9 mouse cellular contexts compared by ENCODE assay signal in genomic region chr9:111260360-111260985, GRCm38 (mm10). TPM values are rescaled to one million over a fixed set of nuclear protein-coding genes. Genes with fewer than 3 reads are reported as not detected.
DNase-seq lines count a peak whose midpoint lies in the region; ATAC-seq and TF ChIP-seq lines count a peak whose summit lies in the region.
"Had no signal": no experiment of that assay in that cellular context is flagged by ENCODE, and none has a peak within 500 bp of the region (broad histone marks: within the 10 kb centered on the region; RNA-seq: fewer than 3 reads in every experiment).

No protein-coding gene starts in this region.

- H3K27ac ChIP-seq in forebrain, postnatal 0 days (ENCODE audit: low read depth, low read length), result no peak overlapping the region
- no peak overlapping the region for H3K27ac ChIP-seq in forebrain, embryonic 16.5 days (ENCODE audit: low read length)

- TF ChIP-seq CTCF in forebrain, postnatal 0 days (IDR thresholded peaks at IDR 0.05; ENCODE audit: low read depth), result no peak

- peak; percentile 79 for ATAC-seq in forebrain, postnatal 0 days
- no peak for ATAC-seq in forebrain, embryonic 16.5 days
- ATAC-seq in activated CD4-positive, CD25-positive, alpha-beta regulatory T cell, adult 4 months, result no peak

- no peak overlapping the region for H3K9ac ChIP-seq in forebrain, postnatal 0 days
- no peak overlapping the region for H3K9ac ChIP-seq in forebrain, embryonic 16.5 days (replicated peaks; ENCODE audit: low read depth, low read length)

- peak; percentile 45 for DNase-seq in forebrain, postnatal 0 days
- peak; percentile 41 for DNase-seq in urinary bladder, postnatal 14 days (ENCODE audit: low spot score)
- no peak for DNase-seq in urinary bladder, postnatal 4 days (ENCODE audit: low spot score in 2 of 2)
- peak; percentile 42 to 57 for DNase-seq in layer of hippocampus, postnatal 10 days (ENCODE audit: low spot score in 2 of 2)
- DNase-seq in retina, postnatal 1 day, result no peak
- DNase-seq in kidney, postnatal 4 days, result no peak

- no peaks in the 10 kb centered on the region for H3K27me3 ChIP-seq in forebrain, postnatal 0 days (ENCODE audit: insufficient read depth, low read length)
- H3K27me3 ChIP-seq in forebrain, embryonic 16.5 days (replicated peaks; ENCODE audit: control insufficient read depth, insufficient read depth, low read length), result no peaks in the 10 kb centered on the region

- no peak overlapping the region for H3K4me2 ChIP-seq in forebrain, postnatal 0 days (ENCODE audit: low read depth)
- no peak overlapping the region for H3K4me2 ChIP-seq in forebrain, embryonic 16.5 days (ENCODE audit: low read length)

- 29% methylated on average over 1 of the region's 1 CpGs for WGBS in forebrain, postnatal 0 days
- WGBS in forebrain, embryonic 16.5 days, result 46% methylated on average over 1 of the region's 1 CpGs

- no peaks in the 10 kb centered on the region for H3K4me1 ChIP-seq in forebrain, postnatal 0 days (ENCODE audit: insufficient read depth)
- H3K4me1 ChIP-seq in forebrain, embryonic 16.5 days (replicated peaks; ENCODE audit: control insufficient read depth, insufficient read depth, low read length), result no peaks in the 10 kb centered on the region

- no peaks in the 10 kb centered on the region for H3K9me3 ChIP-seq in forebrain, postnatal 0 days (ENCODE audit: low read length)
- no peaks in the 10 kb centered on the region for H3K9me3 ChIP-seq in forebrain, embryonic 16.5 days (ENCODE audit: control insufficient read depth, low read length)

- H3K4me3 ChIP-seq in forebrain, postnatal 0 days (ENCODE audit: low read depth, low read length), result no peak overlapping the region
- H3K4me3 ChIP-seq in forebrain, embryonic 16.5 days (replicated peaks; ENCODE audit: low read length), result no peak overlapping the region

- H3K36me3 ChIP-seq in forebrain, postnatal 0 days (ENCODE audit: insufficient read depth), result peaks cover 49% of the 10 kb centered on the region
- peaks cover 10% of the 10 kb centered on the region; the same call in 1 of the 2 replicates for H3K36me3 ChIP-seq in forebrain, embryonic 16.5 days (ENCODE audit: control insufficient read depth, insufficient read depth)

RNA-seq across cellular contexts. Expression of gene Mlh1, which starts 11.1 kb away (rescaled TPM):
- total RNA-seq in forebrain, postnatal 0 days (2014; rRNA removed), result 23.0 and 23.6 TPM in 2 replicates
- polyA plus RNA-seq in forebrain, postnatal 0 days (2015; fragmentation: Nextera tagmentation; extraction: Ambion mirVana), result 17.3 and 18.4 TPM in 2 replicates
- 30.0 and 32.2 TPM in 2 replicates for polyA plus RNA-seq in forebrain, embryonic 16.5 days (2015; fragmentation: Nextera tagmentation; extraction: Ambion mirVana)
- 10 to 100 TPM; 21.1 to 26.0 TPM for total RNA-seq in layer of hippocampus, postnatal 10 days (2021)
- polyA plus RNA-seq in activated CD4-positive, CD25-positive, alpha-beta regulatory T cell, adult 4 months (2017; shearing (Covaris generic)), result 10 to 100 TPM; 11.7 to 12.6 TPM

RNA-seq across cellular contexts. Expression of gene Epm2aip1, which starts 11.3 kb away (rescaled TPM):
- 75.9 and 101 TPM in 2 replicates for total RNA-seq in forebrain, postnatal 0 days (2014; rRNA removed)
- 28.2 and 37.0 TPM in 2 replicates for polyA plus RNA-seq in forebrain, postnatal 0 days (2015; fragmentation: Nextera tagmentation; extraction: Ambion mirVana)
- polyA plus RNA-seq in forebrain, embryonic 16.5 days (2015; fragmentation: Nextera tagmentation; extraction: Ambion mirVana), result 60.2 and 61.5 TPM in 2 replicates
- 10 to 100 TPM; 80.1 to 83.0 TPM for total RNA-seq in layer of hippocampus, postnatal 10 days (2021)
- 1 to 10 TPM; 6.6 to 9.3 TPM for polyA plus RNA-seq in activated CD4-positive, CD25-positive, alpha-beta regulatory T cell, adult 4 months (2017; shearing (Covaris generic))

RNA-seq across cellular contexts. Expression of gene Trank1, which starts 51.1 kb away (rescaled TPM):
- total RNA-seq in forebrain, postnatal 0 days (2014; rRNA removed), result 61.7 and 92.5 TPM in 2 replicates
- polyA plus RNA-seq in forebrain, postnatal 0 days (2015; fragmentation: Nextera tagmentation; extraction: Ambion mirVana), result 7.5 and 10.9 TPM in 2 replicates
- polyA plus RNA-seq in forebrain, embryonic 16.5 days (2015; fragmentation: Nextera tagmentation; extraction: Ambion mirVana), result 6.5 and 12.5 TPM in 2 replicates
- total RNA-seq in layer of hippocampus, postnatal 10 days (2021), result 100 to 1,000 TPM in 1 of 2 experiments, 10 to 100 TPM in 1; 92.2 to 132 TPM
- polyA plus RNA-seq in activated CD4-positive, CD25-positive, alpha-beta regulatory T cell, adult 4 months (2017; shearing (Covaris generic)), result under 1 TPM in 1 of 2 experiments, not detected in 1; 0.45 TPM
- total RNA-seq: hematopoietic stem cell, adult 5-6 weeks had no signal

Comparison
In these comparisons a context has a peak if more than half of its experiments do, and no peak if none do; other contexts are left out.
1. DNase-seq: peak in forebrain, postnatal 0 days (single experiment), urinary bladder, postnatal 14 days (single experiment) and layer of hippocampus, postnatal 10 days (2 of 2); none in urinary bladder, postnatal 4 days (0 of 2), retina, postnatal 1 day (single experiment) and kidney, postnatal 4 days (0 of 2).